Mouse (Mus musculus): ENCODE measurements at regions not wholly inside any gene's neighbourhood (a gene's known extent, or its start where the extent isn't known, plus 50 kb on each side); places are given as distances from the start of the nearest gene placed in this dataset.
A peak's percentile ranks its signal among the peaks of the same experiment; 100 is the strongest.

- DNase-seq = peak; percentile 34 to 53
These were observed 502.0 kb downstream of the 4931400O07Rik start for GRCm38 (mm10) chrX:62969746-62970145.

Data from cerebellum, postnatal 36 days (tissue).